Mouse (Mus musculus) midbrain, embryonic 16.5 days (tissue): ENCODE measurements at regions not wholly inside any gene's neighbourhood (a gene's known extent, or its start where the extent isn't known, plus 50 kb on each side); places are given as distances from the start of the nearest gene placed in this dataset.

Source experiments
- ATAC-seq: fragments of 200-750 bp; cut with Nextera tagmentation; 2 replicates; pipeline ENCODE4 v1.8.0; 2017; ENCODE audit warnings: moderate TSS enrichment
- H3K27ac ChIP-seq: fragments of 300-500 bp; sonication (generic); 2 replicates; pipeline ENCODE4 v1.5.1; 2014; ENCODE audit warnings: mild to moderate bottlenecking, low read length, mixed read lengths
- H3K27me3 ChIP-seq: fragments of 300-500 bp; sonication (generic); 2 replicates; pipeline ENCODE4 v1.6.1; 2014; ENCODE audit warnings: low read depth, low read length, mixed read lengths; ENCODE audit not compliant: control insufficient read depth, insufficient read depth
- H3K36me3 ChIP-seq: fragments of 300-500 bp; sonication (generic); 2 replicates; pipeline ENCODE4 v1.6.1; 2014; ENCODE audit warnings: mild to moderate bottlenecking, low read length, moderate library complexity, mixed read lengths; ENCODE audit not compliant: control insufficient read depth, insufficient read depth
- H3K4me1 ChIP-seq: fragments of 300-500 bp; sonication (generic); 2 replicates; pipeline ENCODE4 v1.6.1; 2014; ENCODE audit warnings: mild to moderate bottlenecking, low read length, mixed read lengths; ENCODE audit not compliant: control insufficient read depth, insufficient read depth
- H3K4me2 ChIP-seq: fragments of 300-500 bp; sonication (generic); 2 replicates; pipeline ENCODE4 v1.6.1; 2014; ENCODE audit warnings: mild to moderate bottlenecking, low read length, mixed read lengths
- H3K4me3 ChIP-seq: fragments of 300-500 bp; sonication (generic); 2 replicates; pipeline ENCODE4 v1.5.1; 2014; ENCODE audit warnings: low read depth, mild to moderate bottlenecking, low read length, moderate library complexity, mixed read lengths
- H3K9ac ChIP-seq: fragments of 300-500 bp; sonication (generic); 2 replicates; pipeline ENCODE4 v1.6.1; 2014; ENCODE audit warnings: low read depth, low read length, mixed read lengths
- H3K9me3 ChIP-seq: fragments of 300-500 bp; sonication (generic); replicated peaks from 2 replicates; pipeline ENCODE4 v1.6.1; 2014; ENCODE audit warnings: mild to moderate bottlenecking, low read length, mixed read lengths; ENCODE audit not compliant: control insufficient read depth, poor library complexity, severe bottlenecking
- WGBS: fragments of 180-500 bp; shearing (Covaris S2); extraction: QIAGEN DNeasy Blood & Tissue Kit; methylation state at CpG from one replicate; pipeline ENCODE4 v1.1.7; 2014; 5-methylcytosine and 5-hydroxymethylcytosine counted together

DNA sequence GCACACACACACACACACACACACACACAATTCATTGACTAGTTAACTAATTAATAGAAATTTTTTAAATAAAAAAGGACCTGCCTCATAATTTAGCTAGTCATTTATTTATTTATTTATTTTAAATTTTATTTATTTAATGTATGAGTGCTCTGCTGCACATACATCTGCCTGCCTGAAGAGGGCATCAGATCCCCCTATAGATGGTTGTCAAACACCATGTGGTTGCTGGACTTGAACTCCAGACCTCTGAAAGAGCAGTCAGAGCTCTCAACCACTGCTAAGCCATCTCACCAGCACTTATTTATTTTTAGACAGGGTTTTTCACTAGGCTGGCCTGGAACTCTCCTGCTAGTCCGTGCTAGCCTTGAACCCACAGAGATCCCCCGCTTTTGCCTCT lies 50.6 kb upstream of the Hdhd5 start:
- H3K4me2 ChIP-seq, result no peak overlapping the region
- H3K9me3 ChIP-seq, result no peaks in the 10 kb centered on the region
- 100% methylated on average over 2 of the region's 2 CpGs for WGBS
- no peaks in the 10 kb centered on the region for H3K36me3 ChIP-seq
- no peak for ATAC-seq
- H3K27me3 ChIP-seq, result no peaks in the 10 kb centered on the region
- no peak overlapping the region for H3K9ac ChIP-seq
- peaks cover 19% of the 10 kb centered on the region for H3K4me1 ChIP-seq
- H3K27ac ChIP-seq, result no peak overlapping the region
- H3K4me3 ChIP-seq, result no peak overlapping the region
